ENCODE assay signal across 21 mouse cellular contexts in the genomic region with DNA sequence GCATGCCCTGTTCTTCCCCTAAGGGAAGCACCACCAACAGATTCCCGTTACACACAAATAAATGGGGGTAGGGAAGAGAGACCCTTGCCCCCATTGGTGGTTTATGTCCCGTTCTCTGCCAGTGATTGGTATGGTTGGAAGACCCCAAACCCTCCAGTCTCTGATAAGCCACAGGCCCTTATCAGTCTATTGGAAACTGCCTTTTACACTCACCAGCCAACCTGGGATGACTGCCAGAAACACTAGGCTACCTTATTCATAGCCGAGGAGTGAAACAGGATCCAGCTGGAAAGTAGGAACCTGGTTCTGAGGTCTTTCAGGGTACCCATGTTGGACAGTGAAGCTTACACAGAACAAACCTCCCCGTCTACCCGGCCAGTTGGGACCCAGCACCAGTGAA. TPM values are rescaled to one million over a fixed set of nuclear protein-coding genes. Genes with fewer than 3 reads are reported as not detected.
DNase-seq lines count a peak whose midpoint lies in the region; ATAC-seq lines count a peak whose summit lies in the region.
"Had no signal": no experiment of that assay in that cellular context is flagged by ENCODE, and none has a peak within 500 bp of the region (broad histone marks: within the 10 kb centered on the region; RNA-seq: fewer than 3 reads in every experiment).

No protein-coding gene starts in this region.

- no peaks in the 10 kb centered on the region for H3K27me3 ChIP-seq in erythroblast, embryonic 14.5 days (ENCODE audit: control insufficient read depth)
- no peaks in the 10 kb centered on the region for H3K27me3 ChIP-seq in liver, embryonic 16.5 days (ENCODE audit: control insufficient read depth, insufficient read depth, low read depth, low read length)
- no peaks in the 10 kb centered on the region for H3K27me3 ChIP-seq in liver, embryonic 12.5 days (replicated peaks)
- H3K27me3 ChIP-seq: embryonic facial prominence, embryonic 15.5 days; hindbrain, embryonic 13.5 days; midbrain, embryonic 13.5 days; neural tube, embryonic 12.5 days; Patski had no signal

- no peak overlapping the region for H3K9ac ChIP-seq in liver, embryonic 16.5 days (ENCODE audit: low read depth, low read length)
- H3K9ac ChIP-seq in liver, embryonic 12.5 days, result no peak overlapping the region
- H3K9ac ChIP-seq: embryonic facial prominence, embryonic 15.5 days; hindbrain, embryonic 13.5 days; midbrain, embryonic 13.5 days; neural tube, embryonic 12.5 days had no signal

- peaks cover 5% of the 10 kb centered on the region; the same call in 1 of the 2 replicates for H3K36me3 ChIP-seq in erythroblast, embryonic 14.5 days (ENCODE audit: control insufficient read depth)
- no peaks in the 10 kb centered on the region for H3K36me3 ChIP-seq in liver, embryonic 16.5 days (ENCODE audit: control insufficient read depth, insufficient read depth)
- no peaks in the 10 kb centered on the region for H3K36me3 ChIP-seq in liver, embryonic 12.5 days
- H3K36me3 ChIP-seq: embryonic facial prominence, embryonic 15.5 days; hindbrain, embryonic 13.5 days; limb, embryonic 10.5 days; midbrain, embryonic 13.5 days; neural tube, embryonic 12.5 days had no signal

- peaks cover 12% of the 10 kb centered on the region; the same call in 1 of the 2 replicates for H3K9me3 ChIP-seq in erythroblast, embryonic 14.5 days (ENCODE audit: control insufficient read depth, low read length)
- H3K9me3 ChIP-seq in liver, embryonic 16.5 days (replicated peaks; ENCODE audit: control insufficient read depth, low read length), result no peaks in the 10 kb centered on the region
- no peaks in the 10 kb centered on the region for H3K9me3 ChIP-seq in liver, embryonic 12.5 days (replicated peaks)
- H3K9me3 ChIP-seq: embryonic facial prominence, embryonic 15.5 days; hindbrain, embryonic 13.5 days; limb, embryonic 10.5 days; midbrain, embryonic 13.5 days; neural tube, embryonic 12.5 days had no signal

- intact Hi-C loops in heart, postnatal 14 days (cut with DNase I), result no loop called here
- intact Hi-C loops in heart, postnatal 25 days (cut with DNase I), result no loop called here

- peak overlapping the region; percentile 63 for H3K4me3 ChIP-seq in erythroblast, embryonic 14.5 days (replicated peaks)
- peak overlapping the region; percentile 57; the same call in 1 of the 2 replicates for H3K4me3 ChIP-seq in liver, embryonic 16.5 days (ENCODE audit: low read depth, low read length)
- H3K4me3 ChIP-seq in liver, embryonic 12.5 days, result no peak overlapping the region
- H3K4me3 ChIP-seq: embryonic facial prominence, embryonic 15.5 days; hindbrain, embryonic 13.5 days; left cerebral cortex, adult 2 months; limb, embryonic 10.5 days; midbrain, embryonic 13.5 days; neural tube, embryonic 12.5 days had no signal

- ATAC-seq in erythroblast, adult 5-6 weeks (replicated peaks; ENCODE audit: low FRiP score, poor library complexity, severe bottlenecking), result no peak
- no peak for ATAC-seq in liver, embryonic 16.5 days (ENCODE audit: low read depth)
- no peak for ATAC-seq in liver, embryonic 12.5 days
- ATAC-seq: inflammation-experienced regulatory T-cells, adult 6 months; midbrain, embryonic 13.5 days; Patski had no signal

- peaks cover 62% of the 10 kb centered on the region for H3K4me1 ChIP-seq in erythroblast, embryonic 14.5 days (ENCODE audit: control insufficient read depth)
- peaks cover 32% of the 10 kb centered on the region for H3K4me1 ChIP-seq in liver, embryonic 16.5 days (ENCODE audit: control insufficient read depth, low read depth, low read length)
- peaks cover 42% of the 10 kb centered on the region for H3K4me1 ChIP-seq in liver, embryonic 12.5 days

- no peak overlapping the region for H3K27ac ChIP-seq in liver, embryonic 16.5 days (ENCODE audit: low read length)
- no peak overlapping the region for H3K27ac ChIP-seq in liver, embryonic 12.5 days
- H3K27ac ChIP-seq: embryonic facial prominence, embryonic 15.5 days; hindbrain, embryonic 13.5 days; left cerebral cortex, adult 2 months; limb, embryonic 10.5 days; midbrain, embryonic 13.5 days; neural tube, embryonic 12.5 days had no signal

- WGBS in liver, embryonic 16.5 days (ENCODE audit: insufficient replicate concordance), result 63% methylated on average over 5 of the region's 5 CpGs
- WGBS in liver, embryonic 12.5 days (ENCODE audit: insufficient replicate concordance), result 79% methylated on average over 5 of the region's 5 CpGs

- DNase-seq in heart, postnatal 14 days, result peak; percentile 9 to 58
- DNase-seq in heart, postnatal 25 days (ENCODE audit: low spot score), result no peak
- DNase-seq in thymus, postnatal 25 days, result no peak
- no peak for DNase-seq in urinary bladder, postnatal 36 days (ENCODE audit: low spot score in 2 of 2)
- DNase-seq: cerebellum, adult 9-10 months; layer of hippocampus, adult 9-11 months; lung, adult 18-20 months; lung, postnatal 14 days; right cerebral cortex, postnatal 4 days had no signal

- H3K4me2 ChIP-seq in liver, embryonic 16.5 days (ENCODE audit: low read depth, low read length), result peak overlapping the region; percentile 40; the same call in 1 of the 2 replicates
- H3K4me2 ChIP-seq in liver, embryonic 12.5 days, result no peak overlapping the region
- H3K4me2 ChIP-seq: embryonic facial prominence, embryonic 15.5 days; hindbrain, embryonic 13.5 days; midbrain, embryonic 13.5 days; neural tube, embryonic 12.5 days had no signal

RNA-seq across cellular contexts. Expression of a gene that starts 4.2 kb away (rescaled TPM):
- 0.16 and 0.65 TPM in 2 replicates for polyA plus RNA-seq in erythroblast, embryonic 14.5 days (2012)
- total RNA-seq in erythroblast, adult 5-6 weeks (2015; ENCODE audit: low replicate concordance), result 2.1 and 4.8 TPM in 2 replicates
- 7.8 and 13.7 TPM in 2 replicates for total RNA-seq in erythroblast, adult 5-6 weeks (2017; ENCODE audit: low replicate concordance)
- 10 to 100 TPM; 14.3 to 15.8 TPM for total RNA-seq in heart, postnatal 14 days (2021)
- total RNA-seq in heart, postnatal 25 days (2021), result 10 to 100 TPM; 12.6 to 13.3 TPM
- 3.5 and 4.3 TPM in 2 replicates for polyA plus RNA-seq in liver, embryonic 16.5 days (2015; fragmentation: Nextera tagmentation; extraction: Ambion mirVana)
- polyA plus RNA-seq in liver, embryonic 12.5 days (2016; fragmentation: Nextera tagmentation; extraction: Ambion mirVana), result 7.4 and 9.0 TPM in 2 replicates

RNA-seq across cellular contexts. Expression of a gene that starts 43.8 kb away (rescaled TPM):
- 0.04 and 0.05 TPM in 2 replicates for polyA plus RNA-seq in erythroblast, embryonic 14.5 days (2012)
- total RNA-seq in erythroblast, adult 5-6 weeks (2015; ENCODE audit: low replicate concordance), result 1.2 and 1.9 TPM in 2 replicates
- total RNA-seq in erythroblast, adult 5-6 weeks (2017; ENCODE audit: low replicate concordance), result 0.28 TPM in 1 of 2 replicates, not detected in the other
- total RNA-seq in heart, postnatal 14 days (2021), result 10 to 100 TPM; 13.2 to 14.6 TPM
- 10 to 100 TPM; 10.5 to 10.9 TPM for total RNA-seq in heart, postnatal 25 days (2021)
- polyA plus RNA-seq in liver, embryonic 16.5 days (2015; fragmentation: Nextera tagmentation; extraction: Ambion mirVana), result 0.18 and 0.50 TPM in 2 replicates
- polyA plus RNA-seq in liver, embryonic 12.5 days (2016; fragmentation: Nextera tagmentation; extraction: Ambion mirVana), result 0.41 and 0.45 TPM in 2 replicates

RNA-seq across cellular contexts. Expression of a gene that starts 59.2 kb away (rescaled TPM):
- 6.5 and 6.8 TPM in 2 replicates for polyA plus RNA-seq in erythroblast, embryonic 14.5 days (2012)
- total RNA-seq in erythroblast, adult 5-6 weeks (2015; ENCODE audit: low replicate concordance), result 183 and 206 TPM in 2 replicates
- total RNA-seq in erythroblast, adult 5-6 weeks (2017; ENCODE audit: low replicate concordance), result 81.3 and 93.7 TPM in 2 replicates
- total RNA-seq in heart, postnatal 14 days (2021), result 100 to 1,000 TPM; 146 to 158 TPM
- total RNA-seq in heart, postnatal 25 days (2021), result 100 to 1,000 TPM; 145 to 156 TPM
- polyA plus RNA-seq in liver, embryonic 16.5 days (2015; fragmentation: Nextera tagmentation; extraction: Ambion mirVana), result 131 and 146 TPM in 2 replicates
- 163 and 167 TPM in 2 replicates for polyA plus RNA-seq in liver, embryonic 12.5 days (2016; fragmentation: Nextera tagmentation; extraction: Ambion mirVana)

Comparison
In these comparisons a context has a peak if more than half of its experiments do, and no peak if none do; other contexts are left out.
1. DNase-seq: peak in heart, postnatal 14 days (2 of 2); none in heart, postnatal 25 days (single experiment), thymus, postnatal 25 days (single experiment) and urinary bladder, postnatal 36 days (0 of 2).